Mouse (Mus musculus) embryonic facial prominence, embryonic 14.5 days (tissue): ENCODE results near the gene Mansc1. TPM values are rescaled to one million over a fixed set of nuclear protein-coding genes. Genes with fewer than 3 reads are reported as not detected.

Experiments used
- ATAC-seq: fragments of 200-750 bp; cut with Nextera tagmentation; 2 replicates; pipeline ENCODE4 v1.8.0; 2017; ENCODE audit warnings: low read depth, moderate number of reproducible peaks, moderate TSS enrichment
- DNase-seq: peaks from one replicate; pipeline ENCODE4 v3.0.0-alpha.2; 2015; ENCODE audit warnings: low spot score
- H3K27ac ChIP-seq: fragments of 300-500 bp; sonication (generic); replicated peaks from 2 replicates; pipeline ENCODE4 v1.5.1; 2014; ENCODE audit warnings: low read depth, mild to moderate bottlenecking, low read length, moderate library complexity
- H3K27me3 ChIP-seq: fragments of 300-500 bp; sonication (generic); replicated peaks from 2 replicates; pipeline ENCODE4 v1.6.1; 2014; ENCODE audit warnings: low read length; ENCODE audit not compliant: control insufficient read depth, insufficient read depth
- H3K36me3 ChIP-seq: fragments of 300-500 bp; sonication (generic); 2 replicates; pipeline ENCODE4 v1.6.1; 2014; ENCODE audit warnings: low read length, mixed read lengths; ENCODE audit not compliant: control insufficient read depth, insufficient read depth
- H3K4me1 ChIP-seq: fragments of 300-500 bp; sonication (generic); 2 replicates; pipeline ENCODE4 v1.6.1; 2014; ENCODE audit warnings: antibody characterized with exemption, low read length; ENCODE audit not compliant: control insufficient read depth, insufficient read depth
- H3K4me2 ChIP-seq: fragments of 300-500 bp; sonication (generic); 2 replicates; pipeline ENCODE4 v1.6.1; 2014; ENCODE audit warnings: low read depth, mild to moderate bottlenecking, low read length, moderate library complexity, mixed read lengths
- H3K4me3 ChIP-seq: fragments of 300-500 bp; sonication (generic); 2 replicates; pipeline ENCODE4 v1.5.1; 2014; ENCODE audit warnings: low read depth, mild to moderate bottlenecking, low read length
- H3K9ac ChIP-seq: fragments of 300-500 bp; sonication (generic); 2 replicates; pipeline ENCODE4 v1.6.1; 2014; ENCODE audit warnings: low read depth, mild to moderate bottlenecking, low read length, moderate library complexity, mixed read lengths
- H3K9me3 ChIP-seq: fragments of 300-500 bp; sonication (generic); 2 replicates; pipeline ENCODE4 v1.6.1; 2016; ENCODE audit warnings: low read length; ENCODE audit not compliant: control insufficient read depth
- WGBS: fragments of 180-500 bp; shearing (Covaris S2); extraction: QIAGEN DNeasy Blood & Tissue Kit; methylation state at CpG from one replicate; pipeline ENCODE4 v1.1.7; 2014; 5-methylcytosine and 5-hydroxymethylcytosine counted together
- polyA plus RNA-seq: library from polyadenylated mRNA; unstranded; fragments of >200 nt; fragmentation: Nextera tagmentation; extraction: Ambion mirVana; gene quantifications from 2 replicates; pipeline ENCODE4 v1.2.1, GENCODE M21; 2014

Gene Mansc1
- polyA plus RNA-seq, 1 experiment from 2014 or later: 2.1 TPM

DNA sequence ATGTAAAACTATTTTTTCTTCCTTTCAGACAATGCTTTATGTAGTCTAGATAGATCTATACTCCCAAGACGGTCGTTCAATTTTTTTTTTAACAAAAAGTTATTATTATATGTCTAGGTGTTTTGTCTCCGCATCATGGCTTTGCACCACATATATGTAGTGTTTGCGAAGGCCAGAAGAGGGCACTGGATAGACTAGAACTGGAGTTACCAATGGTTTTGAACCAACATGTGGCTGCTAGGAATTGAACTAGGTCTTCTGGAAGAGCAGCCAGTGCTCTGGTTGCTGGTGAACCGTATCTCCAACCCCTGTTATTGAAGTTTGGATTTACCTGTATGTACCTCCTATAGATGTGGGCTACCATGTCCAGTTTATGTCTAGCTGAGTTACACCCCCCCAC, 11.0 kb upstream of the Mansc1 start:
- no peak overlapping the region for H3K4me3 ChIP-seq
- no peak overlapping the region for H3K4me2 ChIP-seq
- no peak overlapping the region for H3K9ac ChIP-seq
- peaks cover 10% of the 10 kb centered on the region; the same call in 1 of the 2 replicates for H3K36me3 ChIP-seq
- peaks cover 6% of the 10 kb centered on the region for H3K4me1 ChIP-seq
- 91% methylated on average over 5 of the region's 5 CpGs for WGBS
- no peak overlapping the region for H3K27ac ChIP-seq
- DNase-seq (no peak), ATAC-seq (no peak)
- H3K9me3 ChIP-seq: no peaks in the 10 kb centered on the region
- no peaks in the 10 kb centered on the region for H3K27me3 ChIP-seq

DNA sequence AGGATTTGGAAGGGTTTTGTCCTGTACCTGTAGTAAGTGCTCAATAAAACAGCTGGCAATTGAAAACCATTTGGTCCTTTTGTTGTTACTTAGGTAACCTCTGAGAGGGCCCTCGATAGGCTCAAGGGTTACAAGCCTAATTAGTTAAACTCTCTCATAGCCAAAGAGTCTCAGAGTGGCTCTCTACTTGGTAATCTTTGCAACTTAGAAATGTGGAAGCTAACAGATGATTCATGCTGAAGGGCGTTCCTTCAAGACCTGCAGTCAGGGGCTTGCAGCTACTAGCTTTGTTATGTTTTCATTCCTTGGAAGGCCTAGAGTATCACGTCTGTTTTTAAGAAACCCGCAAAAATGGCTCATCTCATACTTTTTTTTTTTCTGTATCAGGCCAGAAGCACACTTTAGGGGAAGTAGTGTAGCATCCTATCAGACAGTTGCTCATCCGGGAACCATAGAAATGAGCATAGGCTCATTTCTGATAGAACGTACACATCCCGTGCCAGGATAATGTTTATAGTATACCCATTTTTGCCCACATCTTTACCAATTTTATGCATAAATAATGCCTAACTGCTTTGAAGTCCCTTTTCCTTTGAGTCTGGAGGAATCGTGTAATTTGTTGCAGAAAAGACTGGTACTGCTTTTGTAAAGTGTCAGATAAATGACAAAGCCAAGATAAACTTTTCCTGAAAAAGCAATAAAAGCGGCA, 9.6 kb upstream of the Mansc1 start:
- ATAC-seq (no peak), DNase-seq (no peak)
- peaks cover 10% of the 10 kb centered on the region; the same call in 1 of the 2 replicates for H3K36me3 ChIP-seq
- H3K9ac ChIP-seq: peak overlapping the region; percentile 84
- no peaks in the 10 kb centered on the region for H3K4me1 ChIP-seq
- H3K4me3 ChIP-seq: peak overlapping the region; percentile 79
- WGBS: 71% methylated on average over 9 of the region's 9 CpGs
- no peak overlapping the region for H3K27ac ChIP-seq
- H3K4me2 ChIP-seq: peak overlapping the region; percentile 70
- no peaks in the 10 kb centered on the region for H3K27me3 ChIP-seq
- no peaks in the 10 kb centered on the region for H3K9me3 ChIP-seq

DNA sequence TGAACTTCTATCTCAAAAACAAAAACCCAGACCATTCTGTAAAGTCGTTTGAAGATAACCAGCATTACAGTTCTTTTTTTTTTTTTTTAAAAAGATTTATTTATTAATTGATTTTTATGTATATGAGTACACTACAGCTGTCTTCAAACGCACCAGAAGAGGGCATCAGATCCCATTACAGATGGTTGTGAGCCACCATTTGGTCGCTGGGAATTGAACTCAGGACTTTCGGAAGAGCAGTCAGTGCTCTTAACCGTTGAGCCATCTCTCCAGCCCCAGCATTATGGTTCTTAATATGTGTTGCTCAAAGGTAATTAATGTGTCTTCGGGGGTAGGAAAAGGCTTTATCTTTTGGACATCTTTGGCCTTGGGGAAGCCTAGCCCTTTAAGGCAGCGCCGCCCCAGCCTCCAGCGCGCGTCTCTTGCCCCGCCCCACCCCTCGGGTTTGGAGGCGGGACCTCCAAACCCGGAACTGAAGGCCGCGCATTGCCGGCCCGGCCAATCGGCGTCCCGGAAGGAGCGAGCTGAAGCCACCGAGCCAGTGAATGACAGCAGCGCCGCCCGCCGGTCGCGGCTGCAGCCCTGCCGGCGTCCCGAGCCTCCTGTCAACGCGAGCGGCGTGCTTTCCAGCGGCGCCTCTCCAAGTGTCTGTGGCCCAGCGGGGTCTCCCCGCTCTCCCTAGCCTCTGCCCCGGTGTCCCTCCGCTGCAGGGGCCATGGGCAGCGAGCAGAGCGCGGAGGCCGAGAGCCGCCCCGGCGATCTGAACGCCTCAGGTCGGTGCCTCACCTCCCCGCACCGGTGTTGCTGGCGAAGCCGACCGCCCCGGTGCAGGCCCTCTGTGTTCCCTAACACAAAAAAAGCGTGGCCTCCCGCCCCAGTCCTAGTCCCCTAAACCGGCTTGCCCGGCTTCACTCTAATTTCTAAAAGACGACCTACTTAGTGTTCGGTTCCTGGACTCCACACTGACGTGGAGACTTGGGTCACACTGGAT, 8.5 kb upstream of the Mansc1 start:
- H3K4me2 ChIP-seq: peak overlapping the region; percentile 70
- ATAC-seq: peak; percentile 99
- peak overlapping the region; percentile 84 for H3K9ac ChIP-seq
- peaks cover 9% of the 10 kb centered on the region; the same call in 1 of the 2 replicates for H3K36me3 ChIP-seq
- H3K4me1 ChIP-seq: no peaks in the 10 kb centered on the region
- H3K27ac ChIP-seq: peak overlapping the region; percentile 69
- H3K4me3 ChIP-seq: peak overlapping the region; percentile 79
- no peaks in the 10 kb centered on the region for H3K9me3 ChIP-seq
- WGBS: under 1% methylated on average over 42 of the region's 65 CpGs
- peak; percentile 98 for DNase-seq
- no peaks in the 10 kb centered on the region for H3K27me3 ChIP-seq

GRCm38 (mm10) chr6:134639900-134640299, 7.6 kb upstream of the Mansc1 start:
- WGBS: 89% methylated on average over 1 of the region's 1 CpGs
- no peak for ATAC-seq

GRCm38 (mm10) chr6:134639210-134639609, 6.9 kb upstream of the Mansc1 start, which contains the start of gene Borcs5:
Gene Borcs5 (plus strand): TSS chr6:134639510.
- H3K36me3 ChIP-seq: no peaks in the 10 kb centered on the region
- H3K4me2 ChIP-seq: no peak within 1 kb of the TSS
- H3K9me3 ChIP-seq: no peaks in the 10 kb centered on the region
- no peak within 1 kb of the TSS for H3K9ac ChIP-seq
- DNase-seq (no peak), ATAC-seq (no peak)
- no peaks in the 10 kb centered on the region for H3K27me3 ChIP-seq
- 87% methylated on average over 3 of the region's 3 CpGs for WGBS
- H3K4me1 ChIP-seq: no peaks in the 10 kb centered on the region
- H3K4me3 ChIP-seq: no peak within 1 kb of the TSS
- no peak within 1 kb of the TSS for H3K27ac ChIP-seq

More at GRCm38 (mm10) chr6:134639900-134640299, 7.6 kb upstream of the Mansc1 start:
- Histone ChIP-seq H3K4me2 (no peak overlapping the region), H3K36me3 (peaks cover 4% of the 10 kb centered on the region; the same call in 1 of the 2 replicates), H3K4me3 (no peak overlapping the region), H3K27me3 (no peaks in the 10 kb centered on the region), H3K27ac (no peak overlapping the region), H3K9ac (no peak overlapping the region), H3K9me3 (no peaks in the 10 kb centered on the region), H3K4me1 (no peaks in the 10 kb centered on the region)
- no peak for DNase-seq

- no peak for DNase-seq
- ATAC-seq: no peak
- 0 out of 2 replicates have a peak, but pooled peaks cover 3% of the 10 kb centered on the region for H3K4me1 ChIP-seq
- H3K9ac ChIP-seq: no peak overlapping the region
- H3K4me2 ChIP-seq: no peak overlapping the region
- WGBS: 54% methylated on average over 4 of the region's 4 CpGs
- no peaks in the 10 kb centered on the region for H3K36me3 ChIP-seq
- peaks cover 10% of the 10 kb centered on the region; the same call in 1 of the 2 replicates for H3K27me3 ChIP-seq
- no peak overlapping the region for H3K4me3 ChIP-seq
- no peaks in the 10 kb centered on the region for H3K9me3 ChIP-seq
- no peak overlapping the region for H3K27ac ChIP-seq
Observed at GRCm38 (mm10) chr6:134636476-134636875, 4.2 kb upstream of the Mansc1 start.

- H3K4me1 ChIP-seq: 0 out of 2 replicates have a peak, but pooled peaks cover 3% of the 10 kb centered on the region
- no peak overlapping the region for H3K27ac ChIP-seq
- no peak overlapping the region for H3K4me3 ChIP-seq
- no peak overlapping the region for H3K9ac ChIP-seq
- DNase-seq (no peak), ATAC-seq (no peak)
- 72% methylated on average over 8 of the region's 8 CpGs for WGBS
- H3K27me3 ChIP-seq: peaks cover 10% of the 10 kb centered on the region; the same call in 1 of the 2 replicates
- H3K4me2 ChIP-seq: no peak overlapping the region
- 0 out of 2 replicates have a peak, but pooled peaks cover 4% of the 10 kb centered on the region for H3K9me3 ChIP-seq
- no peaks in the 10 kb centered on the region for H3K36me3 ChIP-seq
Observed at GRCm38 (mm10) chr6:134633553-134633952, 1.3 kb upstream of the Mansc1 start.

DNA sequence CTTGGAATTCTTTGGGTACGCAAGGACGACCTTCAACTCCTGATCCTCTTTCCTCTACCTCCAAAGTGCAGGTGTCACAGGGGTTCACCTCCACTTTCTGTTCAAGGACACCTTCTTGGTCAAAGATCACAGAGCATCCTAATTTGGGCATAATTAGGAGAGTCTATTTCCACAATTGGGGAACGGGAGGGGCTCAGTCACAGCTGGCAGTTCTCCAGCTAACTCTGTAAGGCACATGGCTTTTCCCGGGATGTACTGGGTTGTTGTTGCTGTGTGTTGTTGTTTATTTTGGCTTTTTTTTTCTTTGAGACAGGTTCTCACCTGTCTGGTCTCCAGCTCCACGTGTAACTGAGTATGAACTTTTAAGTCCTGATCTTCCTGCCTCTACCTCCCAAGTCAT, 468 bp upstream of the Mansc1 start:
- no peaks in the 10 kb centered on the region for H3K36me3 ChIP-seq
- 0 out of 2 replicates have a peak, but pooled peaks cover 3% of the 10 kb centered on the region for H3K4me1 ChIP-seq
- H3K4me3 ChIP-seq: peak overlapping the region; percentile 52
- no peak overlapping the region for H3K27ac ChIP-seq
- 40% methylated on average over 5 of the region's 5 CpGs for WGBS
- 0 out of 2 replicates have a peak, but pooled peaks cover 4% of the 10 kb centered on the region for H3K9me3 ChIP-seq
- DNase-seq (no peak), ATAC-seq (no peak)
- peak overlapping the region; percentile 94 for H3K4me2 ChIP-seq
- peaks cover 10% of the 10 kb centered on the region; the same call in 1 of the 2 replicates for H3K27me3 ChIP-seq
- peak overlapping the region; percentile 66 for H3K9ac ChIP-seq
